Mouse (Mus musculus) neural tube, embryonic 15.5 days (tissue): Measurements from ENCODE around the gene Cenpv. TPM values are rescaled to one million over a fixed set of nuclear protein-coding genes. Genes with fewer than 3 reads are reported as not detected.

Source experiments
- ATAC-seq: fragments of 200-750 bp; cut with Nextera tagmentation; 2 replicates; pipeline ENCODE4 v1.8.0; 2017; ENCODE audit warnings: mild to moderate bottlenecking, moderate TSS enrichment, moderate library complexity; ENCODE audit not compliant: low FRiP score
- H3K27ac ChIP-seq: fragments of 300-500 bp; sonication (generic); replicated peaks from 2 replicates; pipeline ENCODE4 v1.5.1; 2015; ENCODE audit warnings: mild to moderate bottlenecking, inconsistent platforms
- H3K27me3 ChIP-seq: fragments of 300-500 bp; sonication (generic); replicated peaks from 2 replicates; pipeline ENCODE4 v1.6.1; 2015; ENCODE audit warnings: inconsistent platforms
- H3K36me3 ChIP-seq: fragments of 300-500 bp; sonication (generic); 2 replicates; pipeline ENCODE4 v1.6.1; 2015; ENCODE audit warnings: inconsistent platforms
- H3K4me1 ChIP-seq: fragments of 300-500 bp; sonication (generic); 2 replicates; pipeline ENCODE4 v1.6.1; 2015; ENCODE audit warnings: inconsistent platforms
- H3K4me2 ChIP-seq: fragments of 300-500 bp; sonication (generic); 2 replicates; pipeline ENCODE4 v1.6.1; 2015; ENCODE audit warnings: inconsistent platforms, mild to moderate bottlenecking, moderate library complexity
- H3K4me3 ChIP-seq: fragments of 300-500 bp; sonication (generic); replicated peaks from 2 replicates; pipeline ENCODE4 v1.5.1; 2015; ENCODE audit warnings: mild to moderate bottlenecking, inconsistent platforms
- H3K9ac ChIP-seq: fragments of 300-500 bp; sonication (generic); replicated peaks from 2 replicates; pipeline ENCODE4 v1.6.1; 2015; ENCODE audit warnings: mild to moderate bottlenecking, inconsistent platforms
- H3K9me3 ChIP-seq: fragments of 300-500 bp; sonication (generic); replicated peaks from 2 replicates; pipeline ENCODE4 v1.6.1; 2016; ENCODE audit warnings: inconsistent platforms
- WGBS: fragments of 180-500 bp; shearing (Covaris S2); methylation state at CpG from one replicate; pipeline ENCODE4 v1.1.7; 2015; ENCODE audit warnings: mixed read lengths; 5-methylcytosine and 5-hydroxymethylcytosine counted together
- polyA plus RNA-seq: library from polyadenylated mRNA; unstranded; fragments of >200 nt; fragmentation: Nextera tagmentation; extraction: Ambion mirVana; gene quantifications from 2 replicates; pipeline ENCODE4 v1.2.1, GENCODE M21; 2015

Gene Cenpv
- polyA plus RNA-seq, 1 experiment from 2014 or later, result 51.3 TPM

DNA sequence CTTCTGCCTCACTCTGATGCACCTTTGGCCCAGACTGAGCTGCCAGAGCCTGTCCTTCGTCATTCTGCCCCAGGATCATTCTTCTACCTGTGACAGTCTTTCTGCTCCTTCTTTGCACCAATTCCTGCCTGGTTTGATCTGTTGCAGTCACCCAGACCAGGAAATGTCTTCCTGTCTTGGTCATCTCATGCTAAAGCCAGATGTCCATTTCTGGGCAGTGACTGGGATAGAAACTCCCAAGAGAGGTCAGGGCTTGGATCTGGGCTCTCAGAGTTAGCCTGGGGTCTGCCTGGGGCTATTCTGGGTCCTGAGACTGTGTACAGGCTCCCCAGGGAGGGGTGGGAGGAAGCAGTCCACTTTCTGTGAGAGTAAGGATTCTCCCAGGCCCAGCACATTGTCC, 27.1 kb upstream of the Cenpv start:
- H3K4me3 ChIP-seq, result no peak overlapping the region
- WGBS, result 60% methylated on average over 1 of the region's 1 CpGs
- no peak overlapping the region for H3K27ac ChIP-seq
- ATAC-seq, result no peak
- no peaks in the 10 kb centered on the region for H3K9me3 ChIP-seq
- H3K4me1 ChIP-seq, result no peaks in the 10 kb centered on the region
- H3K4me2 ChIP-seq, result no peak overlapping the region
- H3K27me3 ChIP-seq, result no peaks in the 10 kb centered on the region
- no peak overlapping the region for H3K9ac ChIP-seq
- no peaks in the 10 kb centered on the region for H3K36me3 ChIP-seq

DNA sequence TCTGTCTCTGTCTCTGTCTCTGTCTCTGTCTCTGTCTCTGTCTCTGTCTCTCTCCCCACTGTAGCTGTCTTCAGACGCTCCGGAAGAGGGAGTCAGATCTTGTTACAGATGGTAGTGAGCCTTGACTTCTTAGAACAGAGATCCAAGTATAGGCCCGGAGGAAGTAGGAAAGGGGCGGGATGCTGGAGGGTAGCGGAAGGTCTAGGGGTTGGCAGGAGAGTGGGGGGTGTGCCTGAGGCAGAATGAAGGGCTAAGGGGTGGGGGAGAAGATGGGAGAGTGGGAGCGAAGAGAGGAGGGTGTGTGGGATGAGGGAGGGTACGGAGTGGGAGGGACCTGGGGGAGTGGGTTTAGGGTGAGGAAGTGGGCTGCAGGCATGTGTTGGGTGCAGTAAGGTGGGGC, 26.7 kb upstream of the Cenpv start:
- WGBS, result 78% methylated on average over 7 of the region's 7 CpGs
- Histone ChIP-seq H3K36me3 (no peaks in the 10 kb centered on the region), H3K9ac (no peak overlapping the region), H3K4me2 (no peak overlapping the region), H3K9me3 (no peaks in the 10 kb centered on the region), H3K4me3 (no peak overlapping the region), H3K27ac (no peak overlapping the region), H3K27me3 (no peaks in the 10 kb centered on the region), H3K4me1 (peaks cover 1% of the 10 kb centered on the region; the same call in 1 of the 2 replicates)
- no peak for ATAC-seq

DNA sequence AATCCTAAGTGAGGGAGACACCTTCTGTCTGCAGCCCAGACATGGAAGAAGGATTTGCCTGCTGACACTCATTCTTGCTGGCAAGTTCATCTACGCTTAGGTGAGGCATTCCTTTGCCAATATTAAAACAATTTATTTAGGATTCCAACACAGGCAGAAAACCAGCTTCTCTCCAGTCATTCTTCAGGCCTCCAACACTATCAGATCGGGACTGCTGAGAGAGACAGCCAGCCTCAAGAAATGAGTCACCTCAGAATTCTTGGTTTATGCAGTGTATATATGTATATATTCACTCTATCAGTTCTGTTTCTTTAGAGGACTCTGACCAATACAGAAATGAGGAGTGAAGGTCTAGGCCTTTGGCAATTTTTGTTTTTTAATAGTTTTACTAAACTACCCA, 24.5 kb upstream of the Cenpv start:
- ATAC-seq, result no peak

DNA sequence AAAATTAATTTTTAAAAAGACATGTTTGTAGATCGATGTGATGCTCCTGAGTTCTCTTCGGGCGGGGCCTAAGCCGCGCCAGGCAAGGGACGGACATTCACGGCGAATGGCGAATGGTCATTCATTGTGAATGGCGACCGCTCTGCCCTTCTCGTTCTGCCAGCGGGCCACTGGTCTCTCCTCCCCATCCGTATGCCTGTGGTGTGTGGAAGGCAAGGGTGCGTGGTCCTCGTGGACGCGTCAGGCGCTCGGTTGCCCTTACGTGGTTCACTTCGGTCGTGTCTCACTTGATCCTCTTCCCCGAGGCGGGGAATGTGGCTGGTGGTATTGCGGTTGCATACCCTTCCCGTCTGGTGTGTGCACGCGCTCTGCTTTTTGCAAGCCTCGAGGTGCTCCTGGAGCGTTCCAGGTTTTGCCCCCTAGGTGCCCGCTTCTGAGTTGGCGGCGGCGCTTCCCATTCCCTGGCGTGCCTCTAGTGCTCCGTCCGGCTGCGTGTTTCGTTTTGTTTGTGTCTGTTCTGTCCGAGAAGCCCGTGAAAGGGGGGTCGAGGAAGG, 21.5 kb upstream of the Cenpv start:
- Histone ChIP-seq H3K4me2 (peak overlapping the region; percentile 62), H3K4me1 (peaks cover 7% of the 10 kb centered on the region), H3K27ac (no peak overlapping the region), H3K9ac (peak overlapping the region; percentile 32; the same call in 1 of the 2 replicates), H3K36me3 (no peaks in the 10 kb centered on the region), H3K9me3 (no peaks in the 10 kb centered on the region), H3K27me3 (no peaks in the 10 kb centered on the region), H3K4me3 (peak overlapping the region; percentile 32)
- WGBS, result 35% methylated on average over 43 of the region's 43 CpGs
- no peak for ATAC-seq

More for the DNA sequence above, 24.5 kb upstream of the Cenpv start:
- WGBS, result 95% methylated on average over 2 of the region's 2 CpGs
- H3K27me3 ChIP-seq, result no peaks in the 10 kb centered on the region
- H3K4me1 ChIP-seq, result peaks cover 6% of the 10 kb centered on the region; the same call in 1 of the 2 replicates
- H3K4me2 ChIP-seq, result no peak overlapping the region
- H3K9me3 ChIP-seq, result no peaks in the 10 kb centered on the region
- H3K4me3 ChIP-seq, result no peak overlapping the region
- no peaks in the 10 kb centered on the region for H3K36me3 ChIP-seq
- no peak overlapping the region for H3K27ac ChIP-seq
- no peak overlapping the region for H3K9ac ChIP-seq

DNA sequence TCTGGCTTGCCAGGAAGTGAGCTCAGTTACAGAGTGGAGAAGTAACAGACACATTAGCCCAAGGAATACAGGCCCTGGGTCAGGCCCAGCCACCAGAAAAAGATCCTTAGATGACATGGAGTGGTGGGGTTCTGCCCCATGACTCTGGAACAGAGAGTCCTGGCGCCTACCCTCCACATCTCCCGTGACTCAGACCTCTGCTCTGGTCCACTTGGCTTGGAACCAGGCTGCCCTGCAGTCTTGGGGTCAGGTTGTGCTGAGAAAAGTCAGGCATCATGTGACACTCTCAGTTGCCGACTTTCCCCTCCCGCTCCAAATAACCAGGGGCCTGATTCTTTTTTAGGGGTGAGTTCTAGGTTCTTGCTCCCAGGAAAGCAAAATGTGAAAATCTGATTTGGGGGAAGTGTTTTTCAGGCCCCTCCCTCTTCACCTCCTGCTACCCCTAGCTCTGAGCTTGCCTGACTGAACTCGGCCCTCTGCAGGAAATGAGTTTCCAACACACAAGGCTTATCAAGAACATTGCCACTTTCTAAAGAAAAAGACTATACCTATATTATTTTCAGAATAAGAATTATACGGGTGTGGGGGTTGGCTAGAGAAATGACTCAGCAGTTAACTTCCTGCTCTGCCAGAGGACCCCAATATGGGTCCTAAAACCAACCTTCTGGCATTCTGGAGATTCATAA, 20.0 kb upstream of the Cenpv start:
- H3K27me3 ChIP-seq, result no peaks in the 10 kb centered on the region
- WGBS, result 69% methylated on average over 6 of the region's 6 CpGs
- no peak overlapping the region for H3K27ac ChIP-seq
- 0 out of 2 replicates have a peak, but pooled peaks cover 4% of the 10 kb centered on the region for H3K36me3 ChIP-seq
- H3K9ac ChIP-seq, result no peak overlapping the region
- ATAC-seq, result no peak
- no peak overlapping the region for H3K4me2 ChIP-seq
- no peak overlapping the region for H3K4me3 ChIP-seq
- H3K9me3 ChIP-seq, result no peaks in the 10 kb centered on the region
- peaks cover 21% of the 10 kb centered on the region for H3K4me1 ChIP-seq

DNA sequence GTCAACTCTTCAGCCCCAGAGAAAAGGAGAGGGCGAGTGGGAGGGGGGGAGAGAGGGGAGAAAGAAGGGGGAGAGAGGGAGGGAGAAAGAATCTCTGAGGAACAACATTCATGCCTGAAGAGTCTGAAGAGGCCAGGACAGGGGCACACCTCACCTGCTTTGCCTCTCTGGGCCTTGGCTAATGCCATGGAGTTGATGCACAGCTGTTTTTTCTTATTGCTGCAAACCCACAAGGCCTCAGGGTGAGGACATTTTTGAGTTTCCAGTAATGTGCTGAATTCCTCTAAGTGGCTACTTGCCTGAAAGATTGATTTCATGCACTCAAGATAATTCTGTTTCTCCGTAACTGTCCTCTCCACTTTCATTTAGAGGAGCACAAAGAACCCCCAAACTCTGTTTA, 19.1 kb upstream of the Cenpv start:
- no peak overlapping the region for H3K4me3 ChIP-seq
- 85% methylated on average over 2 of the region's 2 CpGs for WGBS
- ATAC-seq, result no peak
- no peak overlapping the region for H3K9ac ChIP-seq
- H3K9me3 ChIP-seq, result no peaks in the 10 kb centered on the region
- no peaks in the 10 kb centered on the region for H3K27me3 ChIP-seq
- no peak overlapping the region for H3K27ac ChIP-seq
- 0 out of 2 replicates have a peak, but pooled peaks cover 7% of the 10 kb centered on the region for H3K36me3 ChIP-seq
- H3K4me1 ChIP-seq, result peaks cover 31% of the 10 kb centered on the region
- no peak overlapping the region for H3K4me2 ChIP-seq

DNA sequence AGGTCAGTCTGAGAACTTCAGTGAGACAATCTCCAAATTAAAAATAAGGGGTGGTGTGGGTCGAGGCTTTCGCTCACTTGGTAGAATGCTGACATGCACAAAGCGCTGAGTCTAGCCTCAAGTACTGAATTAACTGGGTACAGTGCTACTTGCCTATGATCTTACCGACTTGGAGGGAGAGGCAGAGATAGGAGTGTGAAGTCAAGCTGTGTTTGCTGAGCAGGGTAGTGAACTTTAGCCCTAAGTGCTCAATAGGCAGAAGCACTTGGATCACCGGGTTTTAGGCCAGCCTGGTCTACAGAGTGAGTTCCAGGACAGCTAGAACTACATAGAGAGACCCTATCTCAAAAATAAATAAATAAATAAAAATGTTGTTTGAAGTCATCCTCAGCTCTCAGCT, 18.1 kb upstream of the Cenpv start:
- WGBS, result 76% methylated on average over 5 of the region's 5 CpGs
- Histone ChIP-seq H3K4me3 (no peak overlapping the region), H3K27ac (no peak overlapping the region), H3K9ac (no peak overlapping the region), H3K9me3 (no peaks in the 10 kb centered on the region), H3K36me3 (0 out of 2 replicates have a peak, but pooled peaks cover 7% of the 10 kb centered on the region), H3K4me2 (no peak overlapping the region), H3K27me3 (no peaks in the 10 kb centered on the region), H3K4me1 (peaks cover 31% of the 10 kb centered on the region)
- ATAC-seq, result no peak

DNA sequence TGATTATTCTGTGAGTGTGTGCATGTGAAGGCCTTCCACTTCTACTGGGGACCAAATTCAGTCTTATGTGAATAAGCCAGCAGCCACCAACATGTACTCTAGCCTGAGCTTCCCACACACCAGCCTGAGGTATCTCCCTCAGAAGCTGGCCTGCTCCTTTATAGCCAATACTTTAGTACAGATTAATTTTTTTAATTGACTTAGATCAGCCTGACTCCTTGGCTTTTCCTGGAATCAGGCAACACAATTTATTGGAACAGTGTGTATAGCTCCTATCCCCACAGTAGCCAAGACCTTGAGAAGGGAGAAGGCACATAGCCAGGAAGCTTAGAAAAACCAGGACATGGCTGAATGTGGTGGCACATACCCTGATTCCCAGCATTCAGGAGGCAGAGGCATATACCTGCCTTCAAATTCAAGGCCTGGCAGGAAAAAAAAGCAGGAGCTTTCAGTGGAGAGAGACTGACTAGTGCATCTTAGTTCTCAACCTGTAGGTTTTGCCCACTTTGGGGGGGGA, 16.9 kb upstream of the Cenpv start:
- no peak overlapping the region for H3K27ac ChIP-seq
- H3K4me1 ChIP-seq, result peaks cover 31% of the 10 kb centered on the region
- H3K9me3 ChIP-seq, result no peaks in the 10 kb centered on the region
- H3K4me3 ChIP-seq, result no peak overlapping the region
- no peak for ATAC-seq
- H3K9ac ChIP-seq, result no peak overlapping the region
- no peaks in the 10 kb centered on the region for H3K27me3 ChIP-seq
- no peak overlapping the region; the same call in 1 of the 2 replicates for H3K4me2 ChIP-seq
- H3K36me3 ChIP-seq, result 0 out of 2 replicates have a peak, but pooled peaks cover 7% of the 10 kb centered on the region

DNA sequence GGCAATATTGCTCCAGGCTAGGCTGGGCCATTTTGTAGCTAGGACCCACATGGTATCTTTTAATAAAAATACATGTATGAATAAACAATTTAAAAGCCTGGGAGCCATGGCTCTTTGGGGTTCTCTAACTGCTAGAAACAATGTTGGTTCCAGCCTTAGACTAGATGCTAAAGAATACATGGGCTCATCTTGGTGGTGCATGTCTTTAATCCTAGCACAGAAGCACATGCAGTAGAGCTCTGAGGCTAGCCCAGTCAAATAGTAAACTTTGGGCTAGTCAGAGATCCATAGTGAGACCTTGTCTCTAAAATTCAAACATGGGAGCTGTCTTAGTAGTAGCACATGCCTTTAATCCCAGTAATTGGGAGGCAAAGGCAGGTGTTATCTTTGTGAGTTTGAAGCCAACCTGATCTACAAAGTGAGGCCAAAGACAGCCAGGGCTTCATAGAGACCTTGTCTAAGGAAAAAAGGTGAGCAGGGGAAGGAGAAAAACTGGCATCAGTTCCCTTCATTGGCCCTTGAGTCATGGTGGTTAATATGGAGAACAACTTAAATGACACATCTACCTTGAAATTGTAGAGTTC, 16.0 kb upstream of the Cenpv start:
- H3K27me3 ChIP-seq, result no peaks in the 10 kb centered on the region
- no peak overlapping the region for H3K27ac ChIP-seq
- peak overlapping the region; percentile 74 for H3K4me2 ChIP-seq
- no peak overlapping the region for H3K9ac ChIP-seq
- no peak for ATAC-seq
- H3K4me1 ChIP-seq, result peaks cover 27% of the 10 kb centered on the region
- peak overlapping the region; percentile 42 for H3K4me3 ChIP-seq
- no peaks in the 10 kb centered on the region for H3K9me3 ChIP-seq
- 0 out of 2 replicates have a peak, but pooled peaks cover 7% of the 10 kb centered on the region for H3K36me3 ChIP-seq

DNA sequence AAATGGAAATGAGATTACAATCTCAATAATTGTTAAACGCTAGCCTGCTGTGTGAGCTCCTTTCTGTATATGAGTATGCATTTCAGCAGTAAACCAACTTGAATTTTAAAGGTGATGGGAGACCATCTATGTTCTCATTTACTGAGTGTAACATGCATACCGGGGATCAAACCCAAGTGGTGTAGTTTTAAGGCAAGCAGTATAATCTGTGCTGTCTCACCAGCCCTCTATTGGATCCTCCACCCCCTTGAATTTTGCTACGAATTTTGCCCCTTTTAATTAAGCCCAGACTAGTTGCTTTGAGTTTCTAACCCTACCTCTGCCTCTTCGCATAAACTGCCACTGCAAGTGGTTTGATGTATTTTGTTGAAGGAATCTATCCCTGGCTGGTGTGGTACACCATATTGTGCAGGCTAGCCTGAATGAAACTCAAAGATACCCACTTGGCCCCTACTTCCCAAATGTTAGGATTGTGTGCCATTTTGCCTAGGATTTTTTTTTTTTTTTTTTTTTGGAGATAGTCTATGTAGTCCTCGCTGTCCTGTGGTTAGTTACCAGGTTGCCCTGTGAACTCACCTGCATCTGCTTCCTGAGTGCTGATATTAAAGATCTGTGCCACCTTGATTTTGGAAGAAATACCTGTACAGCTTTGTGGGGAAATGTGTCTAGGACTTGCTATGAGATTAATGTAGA, 15.2 kb upstream of the Cenpv start:
- Histone ChIP-seq H3K36me3 (0 out of 2 replicates have a peak, but pooled peaks cover 7% of the 10 kb centered on the region), H3K27ac (no peak overlapping the region), H3K9ac (peak overlapping the region; percentile 42; the same call in 1 of the 2 replicates), H3K4me3 (peak overlapping the region; percentile 42), H3K9me3 (no peaks in the 10 kb centered on the region), H3K4me1 (peaks cover 34% of the 10 kb centered on the region), H3K4me2 (peak overlapping the region; percentile 74), H3K27me3 (no peaks in the 10 kb centered on the region)
- 65% methylated on average over 5 of the region's 5 CpGs for WGBS
- ATAC-seq, result no peak

DNA sequence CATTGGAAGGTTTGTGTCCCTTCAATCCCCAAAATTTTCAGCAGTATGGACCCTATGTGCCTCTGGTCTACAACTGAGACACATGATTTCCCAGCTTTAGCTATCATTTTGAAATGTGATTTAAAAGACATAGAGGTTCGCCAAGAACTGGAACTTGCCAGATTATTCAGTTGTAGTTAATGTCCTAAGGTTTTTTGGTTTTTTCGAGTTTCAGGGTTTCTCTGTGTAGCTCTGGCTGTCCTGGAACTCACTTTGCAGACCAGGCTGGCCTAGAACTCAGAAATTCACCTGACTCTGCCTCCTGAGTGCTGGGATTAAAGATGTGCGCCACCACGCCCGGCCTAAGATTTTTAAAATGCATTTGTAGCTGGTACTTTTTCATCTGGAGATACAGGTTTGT, 14.6 kb upstream of the Cenpv start:
- H3K4me3 ChIP-seq, result peak overlapping the region; percentile 42
- H3K4me1 ChIP-seq, result peaks cover 39% of the 10 kb centered on the region
- no peaks in the 10 kb centered on the region for H3K9me3 ChIP-seq
- H3K36me3 ChIP-seq, result 0 out of 2 replicates have a peak, but pooled peaks cover 7% of the 10 kb centered on the region
- ATAC-seq, result no peak
- peak overlapping the region; percentile 74 for H3K4me2 ChIP-seq
- no peaks in the 10 kb centered on the region for H3K27me3 ChIP-seq
- H3K27ac ChIP-seq, result no peak overlapping the region
- 84% methylated on average over 5 of the region's 5 CpGs for WGBS
- peak overlapping the region; percentile 42; the same call in 1 of the 2 replicates for H3K9ac ChIP-seq
